Mouse (Mus musculus): ENCODE measurements around the gene Hist1h4h. TPM values are rescaled to one million over a fixed set of nuclear protein-coding genes. Genes with fewer than 3 reads are reported as not detected.

The Hist1h4h gene
- total RNA-seq, 2 experiments from 2014 or later: 131 to 139 TPM

- no peak for TF ChIP-seq CTCF (IDR thresholded peaks at IDR 0.05)
- DNase-seq: no peak
- intact Hi-C loops (cut with DNase I): no loop called here
- Histone ChIP-seq H3K4me3 (no peak overlapping the region), H3K27ac (no peak overlapping the region)
Observed at GRCm38 (mm10) chr13:23577835-23578234, 47.0 kb downstream of the Hist1h4h start.

Small RNA genes within 50 kb of the gene (microRNA-seq; reads per million reads assigned to microRNA genes)
- not detected for gene Gm44297
- not detected for gene Gm44359
- gene Gm44394: not detected
- gene n-TStga1: not detected

Other genes starting within 250 kb of the Hist1h4h start
- 10 to 100 TPM in 1 of 2 experiments, 1 to 10 TPM in 1; 8.9 to 12.7 TPM for gene Zfp322a, start 161.8 kb upstream of the Hist1h4h start, total RNA-seq (2021)
- 1 to 10 TPM; 3.6 to 3.9 TPM for gene Abt1, start 107.2 kb upstream of the Hist1h4h start, total RNA-seq (2021)
- not detected for gene Btn1a1, start 65.1 kb upstream of the Hist1h4h start, total RNA-seq (2021)
- gene Btn2a2, start 42.2 kb upstream of the Hist1h4h start, total RNA-seq (2021): not detected
- 1 to 10 TPM in 1 of 2 experiments, not detected in 1; 2.0 TPM for gene Hist1h2af, start 2.9 kb downstream of the Hist1h4h start, total RNA-seq (2021)
- gene Hist1h3g, start 4.4 kb downstream of the Hist1h4h start, total RNA-seq (2021): not detected
- 1 to 10 TPM in 1 of 2 experiments, under 1 TPM in 1; 0.94 to 1.0 TPM for gene Hist1h2bh, start 12.3 kb downstream of the Hist1h4h start, total RNA-seq (2021)
- 1 to 10 TPM; 2.9 to 4.0 TPM for gene Hist1h3f, start 13.0 kb downstream of the Hist1h4h start, total RNA-seq (2021)
- 1 to 10 TPM; 7.8 to 8.7 TPM for gene Hist1h4f, start 20.6 kb downstream of the Hist1h4h start, total RNA-seq (2021)
- under 1 TPM; 0.56 to 0.81 TPM for gene Hist1h1d, start 22.2 kb downstream of the Hist1h4h start, total RNA-seq (2021)
- 10 to 100 TPM in 1 of 2 experiments, 1 to 10 TPM in 1; 8.3 to 12.9 TPM for gene Hist1h3e, start 31.3 kb downstream of the Hist1h4h start, total RNA-seq (2021)
- under 1 TPM in 1 of 2 experiments, not detected in 1; 0.45 TPM for gene Hist1h2ae, start 40.2 kb downstream of the Hist1h4h start, total RNA-seq (2021)
- 1 to 10 TPM; 2.9 to 7.6 TPM for gene Hist1h2bg, start 40.3 kb downstream of the Hist1h4h start, total RNA-seq (2021)
- 1 to 10 TPM; 3.6 to 3.8 TPM for gene Hist1h2bf, start 43.1 kb downstream of the Hist1h4h start, total RNA-seq (2021)
- 1 to 10 TPM; 1.0 to 1.3 TPM for gene Hist1h2ad, start 43.3 kb downstream of the Hist1h4h start, total RNA-seq (2021)
- gene Hist1h3d, start 44.7 kb downstream of the Hist1h4h start, total RNA-seq (2021): 1 to 10 TPM; 2.0 to 3.0 TPM
- gene Hist1h4d, start 50.5 kb downstream of the Hist1h4h start, total RNA-seq (2021): 10 to 100 TPM; 31.0 to 36.0 TPM
- gene Hist1h2be, start 90.1 kb downstream of the Hist1h4h start, total RNA-seq (2021): 10 to 100 TPM; 10.8 to 17.5 TPM
- gene Hist1h1e, start 91.5 kb downstream of the Hist1h4h start, total RNA-seq (2021): 10 to 100 TPM; 29.1 to 34.0 TPM
- under 1 TPM; 0.84 to 0.92 TPM for gene Hist1h2ac, start 152.9 kb downstream of the Hist1h4h start, total RNA-seq (2021)
- 10 to 100 TPM; 59.1 to 76.4 TPM for gene Hist1h2bc, start 153.1 kb downstream of the Hist1h4h start, total RNA-seq (2021)
- gene Hist1h1t, start 164.8 kb downstream of the Hist1h4h start, total RNA-seq (2021): not detected
- gene Hist1h4c, start 167.4 kb downstream of the Hist1h4h start, total RNA-seq (2021): 10 to 100 TPM; 49.8 to 61.2 TPM
- 10 to 100 TPM; 16.0 to 18.7 TPM for gene Hfe, start 179.8 kb downstream of the Hist1h4h start, total RNA-seq (2021)
- 100 to 1,000 TPM; 135 to 164 TPM for gene Hist1h1c, start 207.8 kb downstream of the Hist1h4h start, total RNA-seq (2021)
- gene Hist1h3c, start 214.6 kb downstream of the Hist1h4h start, total RNA-seq (2021): not detected
- 1 to 10 TPM; 1.1 to 2.3 TPM for gene Hist1h2bb, start 215.7 kb downstream of the Hist1h4h start, total RNA-seq (2021)
- gene Hist1h2ab, start 220.1 kb downstream of the Hist1h4h start, total RNA-seq (2021): 1 to 10 TPM in 1 of 2 experiments, not detected in 1; 1.9 TPM
- 1 to 10 TPM; 1.6 to 1.8 TPM for gene Hist1h3b, start 221.2 kb downstream of the Hist1h4h start, total RNA-seq (2021)
- 1 to 10 TPM; 2.1 to 3.7 TPM for gene Hist1h4b, start 226.0 kb downstream of the Hist1h4h start, total RNA-seq (2021)
- gene Hist1h4a, start 230.2 kb downstream of the Hist1h4h start, total RNA-seq (2021): 1 to 10 TPM in 1 of 2 experiments, under 1 TPM in 1; 0.61 to 1.4 TPM
- 1 to 10 TPM; 2.9 to 4.2 TPM for gene Hist1h3a, start 231.3 kb downstream of the Hist1h4h start, total RNA-seq (2021)
- gene Hist1h1a, start 232.6 kb downstream of the Hist1h4h start, total RNA-seq (2021): 1 to 10 TPM; 1.2 to 1.5 TPM
- gene Trim38, start 238.9 kb downstream of the Hist1h4h start, total RNA-seq (2021): not detected